Mouse (Mus musculus) frontal cortex, postnatal 14 days (tissue): ENCODE measurements around the gene Best2.

Experiments
- DNase-seq, 2 experiments: peaks; one replicate each; pipeline ENCODE4 v3.0.0; 2022; ENCODE audit warnings: low spot score in 2 of 2

Gene Best2

GRCm38 (mm10) chr8:84982499-84983011 lies 31.8 kb downstream of the Best2 start:
- DNase-seq = no peak

GRCm38 (mm10) chr8:84981644-84982498 lies 32.5 kb downstream of the Best2 start:
- DNase-seq = no peak

- DNase-seq = peak in 1 of 2 experiments; percentile 49
Measured at GRCm38 (mm10) chr8:84980622-84981358, 33.5 kb downstream of the Best2 start.

- DNase-seq = peak; percentile 82 to 91
Measured at GRCm38 (mm10) chr8:84979599-84980421, 34.5 kb downstream of the Best2 start.

- peak; percentile 92 to 93 for DNase-seq
Measured at GRCm38 (mm10) chr8:84978248-84978940, 35.9 kb downstream of the Best2 start, which contains the start of gene Junb. TSS of gene Junb (minus strand) at chr8:84978718.

GRCm38 (mm10) chr8:84977435-84978247 lies 36.7 kb downstream of the Best2 start:
- DNase-seq = peak; percentile 60 to 61

GRCm38 (mm10) chr8:84976763-84977434 lies 37.4 kb downstream of the Best2 start:
- DNase-seq = no peak

GRCm38 (mm10) chr8:84976031-84976762 lies 38.1 kb downstream of the Best2 start:
- peak; percentile 90 to 95 for DNase-seq

- peak; percentile 54 to 64 for DNase-seq
Measured at GRCm38 (mm10) chr8:84975434-84975833, 38.9 kb downstream of the Best2 start.

GRCm38 (mm10) chr8:84974543-84975142 lies 39.7 kb downstream of the Best2 start:
- no peak for DNase-seq

GRCm38 (mm10) chr8:84973803-84974542 lies 40.4 kb downstream of the Best2 start:
- peak in 1 of 2 experiments; percentile 34 for DNase-seq

GRCm38 (mm10) chr8:84973079-84973478 lies 41.3 kb downstream of the Best2 start:
- no peak for DNase-seq

- DNase-seq = peak in 1 of 2 experiments; percentile 4
Measured at GRCm38 (mm10) chr8:84970913-84971312, 43.4 kb downstream of the Best2 start.

GRCm38 (mm10) chr8:84970135-84970790 lies 44.1 kb downstream of the Best2 start:
- peak in 1 of 2 experiments; percentile 9 for DNase-seq

- DNase-seq = peak; percentile 51 to 67
Measured at GRCm38 (mm10) chr8:84969241-84970134, 44.8 kb downstream of the Best2 start, which contains the start of the genes Gm49661, Prdx2 and Rnaseh2a. TSS of gene Gm49661 (minus strand) at chr8:84969433. TSS of gene Prdx2 (plus strand) at chr8:84969587. TSS of gene Rnaseh2a (minus strand) at chr8:84969767.

- DNase-seq = no peak
Measured at GRCm38 (mm10) chr8:84968650-84969049, 45.7 kb downstream of the Best2 start.
